Mouse (Mus musculus): Measurements from ENCODE around the gene Tefm. TPM values are rescaled to one million over a fixed set of nuclear protein-coding genes. Genes with fewer than 3 reads are reported as not detected.
"Not testable (repeated sequence)": the region's sequence is repeated elsewhere in the genome, so short reads cannot be mapped to it uniquely, and the experiment has no call there.

Gene Tefm
- polyA plus RNA-seq, 1 experiment, result 4.3 TPM

DNA sequence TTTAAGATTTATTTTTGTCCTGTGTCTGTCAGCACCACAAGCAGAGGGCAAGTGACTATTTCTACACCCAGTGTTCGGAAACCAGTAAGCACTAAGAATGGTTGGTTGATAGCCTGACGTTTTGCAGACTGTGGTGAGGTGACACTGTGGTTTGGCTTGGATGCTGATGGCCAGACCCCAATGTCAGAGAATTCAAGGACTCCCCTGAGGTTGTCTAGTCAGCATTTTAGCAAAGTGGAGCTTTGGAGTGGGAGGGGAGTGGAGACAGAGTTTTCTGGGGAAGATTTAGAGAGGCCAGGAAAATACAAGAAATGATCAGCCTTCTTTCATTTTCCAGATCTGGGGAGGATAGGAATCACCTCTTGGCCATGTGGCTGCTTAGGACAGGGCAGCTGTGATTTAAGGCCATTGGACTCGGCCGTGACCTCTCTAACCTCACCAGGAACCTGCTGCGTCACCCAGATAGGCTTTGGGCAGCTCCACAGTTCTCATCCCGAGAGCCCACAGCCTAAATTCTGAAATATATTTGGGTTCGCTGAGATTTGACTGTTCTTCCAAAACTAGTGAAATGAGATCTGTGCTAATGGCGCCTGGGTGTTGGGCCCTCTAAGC is 7.5 kb upstream of the Tefm start:
- WGBS, result 79% methylated on average over 8 of the region's 8 CpGs
- DNase-seq, result no peak

DNA sequence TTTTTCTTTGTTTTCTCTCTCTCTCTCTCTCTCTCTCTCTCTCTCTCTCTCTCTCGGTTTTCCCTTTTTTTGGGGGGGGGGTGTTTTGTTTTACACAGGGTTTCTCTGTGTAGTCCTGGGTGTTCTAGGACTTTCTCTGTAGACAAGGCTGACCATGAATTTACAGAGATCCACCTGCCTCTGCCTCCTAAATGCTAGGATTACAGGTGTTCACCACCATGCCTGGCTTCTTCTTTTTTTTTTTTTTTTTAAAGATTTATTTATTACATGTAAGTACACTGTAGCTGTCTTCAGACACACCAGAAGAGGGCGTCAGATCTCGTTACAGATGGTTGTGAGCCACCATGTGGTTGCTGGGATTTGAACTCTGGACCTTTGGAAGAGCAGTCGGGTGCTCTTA is 7.0 kb upstream of the Tefm start:
- not testable (repeated sequence) for H3K4me3 ChIP-seq (replicated peaks; ENCODE audit: extremely low read depth, low read depth, low read length); DNase-seq; H3K4me1 ChIP-seq (ENCODE audit: control insufficient read depth, insufficient read depth, low read length)
- WGBS, result 36% methylated on average over 1 of the region's 4 CpGs

More for the DNA sequence above, 7.5 kb upstream of the Tefm start:
- Histone ChIP-seq H3K4me3 (replicated peaks; ENCODE audit: extremely low read depth, low read depth, low read length) (no peak overlapping the region), H3K4me1 (ENCODE audit: control insufficient read depth, insufficient read depth, low read length) (peaks cover 4% of the 10 kb centered on the region; the same call in 1 of the 2 replicates)
- TF ChIP-seq CTCF (IDR thresholded peaks at IDR 0.05; ENCODE audit: insufficient read depth, low read length), result no peak
- TF ChIP-seq POLR2A (IDR thresholded peaks at IDR 0.05; ENCODE audit: borderline replicate concordance, extremely low read depth, low read depth, low read length), result no peak

DNA sequence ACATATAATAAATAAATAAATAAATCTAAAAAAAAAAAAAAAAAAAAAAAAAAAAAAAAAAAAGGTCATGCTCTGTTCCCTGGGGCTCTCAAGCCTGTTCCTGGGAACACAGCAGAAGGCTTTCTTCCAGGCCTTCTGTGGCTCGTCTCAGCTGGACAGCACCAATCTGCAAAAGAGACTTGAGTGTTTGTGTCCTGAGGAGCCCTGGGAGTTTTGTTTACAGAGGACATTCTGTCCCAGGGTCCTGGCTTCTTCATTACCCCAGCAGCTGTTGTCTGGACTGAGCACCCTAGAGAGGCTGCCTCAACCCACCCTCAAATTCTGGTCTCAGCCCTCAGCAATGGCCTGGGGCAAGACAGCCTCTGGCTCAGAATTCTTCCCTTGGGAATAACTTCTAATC is 6.3 kb upstream of the Tefm start:
- peaks cover 1% of the 10 kb centered on the region; the same call in 1 of the 2 replicates for H3K4me1 ChIP-seq (ENCODE audit: control insufficient read depth, insufficient read depth, low read length)
- DNase-seq, result no peak
- 31% methylated on average over 1 of the region's 1 CpGs for WGBS
- no peak overlapping the region for H3K4me3 ChIP-seq (replicated peaks; ENCODE audit: extremely low read depth, low read depth, low read length)
- TF ChIP-seq CTCF (IDR thresholded peaks at IDR 0.05; ENCODE audit: insufficient read depth, low read length), result no peak
- TF ChIP-seq POLR2A (IDR thresholded peaks at IDR 0.05; ENCODE audit: borderline replicate concordance, extremely low read depth, low read depth, low read length), result no peak

DNA sequence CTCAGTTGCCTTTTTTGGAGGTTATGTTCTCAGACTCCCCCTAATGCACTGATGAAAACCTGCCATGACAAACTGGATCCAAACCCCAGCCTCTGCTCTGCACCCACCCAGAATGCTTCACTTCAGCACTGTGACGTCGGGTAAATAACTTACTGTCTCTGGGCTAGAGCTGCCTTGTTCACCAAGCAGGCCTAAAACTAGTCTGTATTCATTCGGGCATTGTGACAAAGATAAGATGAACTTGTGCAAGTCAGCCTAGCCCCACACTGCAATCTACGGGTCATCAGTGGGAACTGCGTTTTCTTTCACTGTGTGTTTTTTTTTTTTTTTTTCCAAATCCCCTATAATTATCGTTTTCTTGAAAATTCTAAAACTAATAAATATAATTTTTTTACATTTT is 5.8 kb upstream of the Tefm start:
- Histone ChIP-seq H3K4me1 (ENCODE audit: control insufficient read depth, insufficient read depth, low read length) (no peaks in the 10 kb centered on the region; the same call in 1 of the 2 replicates), H3K4me3 (replicated peaks; ENCODE audit: extremely low read depth, low read depth, low read length) (no peak overlapping the region)
- 56% methylated on average over 6 of the region's 6 CpGs for WGBS
- TF ChIP-seq POLR2A (IDR thresholded peaks at IDR 0.05; ENCODE audit: borderline replicate concordance, extremely low read depth, low read depth, low read length) (no peak), CTCF (IDR thresholded peaks at IDR 0.05; ENCODE audit: insufficient read depth, low read length) (no peak)
- no peak for DNase-seq

DNA sequence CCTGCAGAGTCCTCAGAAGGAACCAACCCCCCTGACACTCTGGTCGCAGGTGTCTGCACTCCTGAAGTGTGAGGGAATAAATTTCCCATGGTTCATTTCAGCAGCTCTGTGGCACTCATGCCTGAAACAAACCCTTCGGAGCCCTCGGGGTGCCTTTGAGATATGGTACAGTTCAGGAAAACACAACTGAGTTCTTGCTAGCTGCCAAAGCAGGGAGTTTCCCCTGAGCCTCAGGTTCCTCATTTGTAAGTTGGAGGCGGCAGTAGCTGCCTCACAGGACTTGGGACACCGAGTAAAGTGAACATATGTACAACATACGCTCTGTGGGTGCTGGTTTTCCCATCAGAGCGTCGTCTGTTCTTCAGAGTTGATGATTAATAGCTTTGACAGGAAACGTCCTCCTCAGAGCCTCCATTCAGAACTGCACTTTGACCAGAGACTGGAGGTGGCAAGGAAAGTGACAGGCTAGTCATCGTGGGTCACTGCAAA is 3.9 kb upstream of the Tefm start:
- no peak for DNase-seq
- TF ChIP-seq POLR2A (IDR thresholded peaks at IDR 0.05; ENCODE audit: borderline replicate concordance, extremely low read depth, low read depth, low read length), result no peak
- no peak for TF ChIP-seq CTCF (IDR thresholded peaks at IDR 0.05; ENCODE audit: insufficient read depth, low read length)
- Histone ChIP-seq H3K4me3 (replicated peaks; ENCODE audit: extremely low read depth, low read depth, low read length) (no peak overlapping the region), H3K4me1 (ENCODE audit: control insufficient read depth, insufficient read depth, low read length) (peaks cover 2% of the 10 kb centered on the region; the same call in 1 of the 2 replicates)
- 23% methylated on average over 10 of the region's 10 CpGs for WGBS

DNA sequence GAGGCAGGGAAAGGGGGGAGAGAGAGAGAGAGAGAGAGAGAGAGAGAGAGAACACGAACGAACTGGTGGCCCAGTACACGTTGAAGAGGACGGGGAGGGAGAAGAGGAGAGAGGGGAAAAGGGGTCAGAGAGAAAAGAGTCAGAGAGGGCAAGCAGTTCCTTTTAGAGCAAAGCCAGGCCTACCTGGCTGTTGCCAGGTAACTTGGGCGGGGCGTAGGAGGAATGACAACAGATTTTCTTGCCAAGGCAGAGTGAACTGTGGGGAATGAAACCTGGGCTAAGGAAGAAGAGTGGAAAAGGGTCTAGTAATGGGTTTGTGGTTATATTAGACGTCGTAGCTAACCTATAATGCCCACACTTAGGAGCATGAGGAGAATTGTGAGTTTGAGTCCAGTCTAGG is 897 bp upstream of the Tefm start:
- no peak for DNase-seq
- no peak for TF ChIP-seq POLR2A (IDR thresholded peaks at IDR 0.05; ENCODE audit: borderline replicate concordance, extremely low read depth, low read depth, low read length)
- Histone ChIP-seq H3K4me1 (ENCODE audit: control insufficient read depth, insufficient read depth, low read length) (peaks cover 2% of the 10 kb centered on the region; the same call in 1 of the 2 replicates), H3K4me3 (replicated peaks; ENCODE audit: extremely low read depth, low read depth, low read length) (no peak overlapping the region)
- 38% methylated on average over 8 of the region's 8 CpGs for WGBS

DNA sequence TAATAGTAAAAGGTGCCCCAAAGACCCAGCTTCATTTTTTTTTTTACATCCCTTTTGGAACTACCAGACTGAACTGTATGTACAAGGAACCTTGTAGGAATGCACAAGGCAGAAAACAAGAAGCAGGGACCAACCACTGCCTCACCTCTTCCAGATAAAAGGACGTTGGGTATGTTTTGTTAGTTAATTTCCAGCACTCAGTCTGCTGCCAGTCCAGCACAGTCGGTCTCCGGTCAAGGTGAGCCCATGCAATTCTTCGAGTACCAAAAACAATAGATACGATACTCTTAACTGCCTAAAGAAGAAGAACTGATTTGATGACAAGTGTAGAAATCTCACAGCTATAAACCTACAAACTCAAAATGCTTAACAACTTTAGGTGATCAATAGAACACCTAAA is 4.2 kb downstream of the Tefm start:
- no peak for TF ChIP-seq POLR2A (IDR thresholded peaks at IDR 0.05; ENCODE audit: borderline replicate concordance, extremely low read depth, low read depth, low read length)
- no peak for TF ChIP-seq CTCF (IDR thresholded peaks at IDR 0.05; ENCODE audit: insufficient read depth, low read length)
- Histone ChIP-seq H3K4me1 (ENCODE audit: control insufficient read depth, insufficient read depth, low read length) (peaks cover 2% of the 10 kb centered on the region; the same call in 1 of the 2 replicates), H3K4me3 (replicated peaks; ENCODE audit: extremely low read depth, low read depth, low read length) (no peak overlapping the region)
- DNase-seq, result no peak
- 88% methylated on average over 5 of the region's 5 CpGs for WGBS

DNA sequence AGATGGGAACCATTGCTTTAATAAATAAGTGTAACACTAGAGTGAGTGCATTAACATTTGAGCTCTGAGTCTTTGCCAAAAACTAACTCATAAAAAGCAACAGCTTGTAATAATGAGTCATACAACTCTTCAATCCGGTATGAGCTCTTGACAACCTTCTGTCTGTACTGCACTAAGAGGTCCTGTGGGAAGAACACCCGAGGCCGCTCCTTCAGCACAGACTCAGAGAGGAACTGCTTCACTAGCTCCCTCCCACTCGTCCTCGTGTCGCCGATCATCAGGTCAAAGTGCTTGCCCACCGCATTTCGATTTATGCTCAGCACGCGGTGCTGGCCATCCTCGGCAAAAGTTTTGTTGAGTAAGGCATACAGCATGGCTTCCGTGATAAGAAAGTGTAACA is 5.2 kb downstream of the Tefm start:
- no peak for DNase-seq
- no peak overlapping the region for H3K4me3 ChIP-seq (replicated peaks; ENCODE audit: extremely low read depth, low read depth, low read length)
- 79% methylated on average over 13 of the region's 13 CpGs for WGBS
- H3K4me1 ChIP-seq (ENCODE audit: control insufficient read depth, insufficient read depth, low read length), result peaks cover 2% of the 10 kb centered on the region; the same call in 1 of the 2 replicates
- TF ChIP-seq CTCF (IDR thresholded peaks at IDR 0.05; ENCODE audit: insufficient read depth, low read length) (no peak), POLR2A (IDR thresholded peaks at IDR 0.05; ENCODE audit: borderline replicate concordance, extremely low read depth, low read depth, low read length) (no peak)

DNA sequence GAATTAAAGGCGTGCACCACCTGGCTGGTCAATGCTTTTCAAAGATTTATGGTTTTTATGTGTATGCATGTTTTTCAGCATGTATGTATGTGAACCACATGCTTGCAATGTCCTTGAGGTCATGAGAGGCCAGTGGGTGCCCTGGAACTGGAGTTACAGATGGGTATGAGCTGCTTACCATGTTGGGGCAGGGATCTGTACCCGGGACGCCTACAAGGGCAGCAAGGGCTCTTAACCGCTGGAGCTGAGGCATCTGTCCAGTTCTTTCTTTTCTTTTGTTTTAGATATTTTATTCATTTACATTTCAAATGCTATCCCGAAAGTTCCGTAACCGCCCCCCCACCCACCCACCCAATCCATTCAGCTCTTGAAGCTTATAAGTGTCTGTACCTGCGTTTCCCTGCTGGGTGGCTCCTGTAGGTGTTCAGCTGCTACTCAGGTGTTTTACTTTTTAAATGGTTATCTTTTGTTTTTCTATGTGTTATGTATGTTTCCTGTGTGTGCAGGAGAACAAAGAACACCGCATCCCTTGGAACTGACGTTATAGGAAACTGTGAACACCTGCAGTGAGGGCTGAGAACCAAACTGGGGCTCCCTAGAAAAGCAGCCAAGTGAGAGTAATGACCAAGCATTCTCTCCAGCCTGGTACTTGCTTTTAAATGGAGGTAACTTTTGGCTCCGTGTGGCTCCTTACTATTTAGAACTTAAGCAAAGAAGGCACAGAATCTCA is 5.9 kb downstream of the Tefm start:
- Histone ChIP-seq H3K4me1 (ENCODE audit: control insufficient read depth, insufficient read depth, low read length) (no peaks in the 10 kb centered on the region), H3K4me3 (replicated peaks; ENCODE audit: extremely low read depth, low read depth, low read length) (no peak overlapping the region)
- no peak for DNase-seq
- TF ChIP-seq POLR2A (IDR thresholded peaks at IDR 0.05; ENCODE audit: borderline replicate concordance, extremely low read depth, low read depth, low read length), result no peak
- TF ChIP-seq CTCF (IDR thresholded peaks at IDR 0.05; ENCODE audit: insufficient read depth, low read length), result no peak
- 89% methylated on average over 11 of the region's 11 CpGs for WGBS

DNA sequence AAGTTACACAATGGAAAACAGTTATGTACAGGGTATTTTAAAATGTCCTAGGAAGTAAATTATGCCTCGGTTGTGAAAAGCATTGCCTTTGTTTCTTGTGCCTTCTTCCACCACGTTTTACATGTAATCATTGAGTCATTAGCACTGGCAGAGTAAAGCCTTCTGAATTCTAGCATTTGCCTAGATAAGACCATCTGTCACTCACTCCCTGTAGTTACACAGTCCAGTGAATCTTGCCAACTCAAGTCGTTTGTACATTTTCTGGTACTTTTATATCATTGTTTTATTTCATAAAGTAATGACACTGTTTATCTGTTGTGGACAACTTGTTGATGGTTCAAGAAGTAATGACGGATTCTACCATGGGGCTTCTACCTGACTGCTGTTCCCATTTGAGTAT is 7.2 kb downstream of the Tefm start:
- TF ChIP-seq POLR2A (IDR thresholded peaks at IDR 0.05; ENCODE audit: borderline replicate concordance, extremely low read depth, low read depth, low read length) (no peak), CTCF (IDR thresholded peaks at IDR 0.05; ENCODE audit: insufficient read depth, low read length) (no peak)
- DNase-seq, result no peak
- Histone ChIP-seq H3K4me3 (replicated peaks; ENCODE audit: extremely low read depth, low read depth, low read length) (no peak overlapping the region), H3K4me1 (ENCODE audit: control insufficient read depth, insufficient read depth, low read length) (no peaks in the 10 kb centered on the region)
- WGBS, result 59% methylated on average over 4 of the region's 4 CpGs
